Mouse (Mus musculus) cerebellum, adult 2 months (tissue): ENCODE data around the gene Grid2. TPM values are rescaled to one million over a fixed set of nuclear protein-coding genes. Genes with fewer than 3 reads are reported as not detected.

Source experiments
- DNase-seq, 2 experiments: peaks; one replicate each; pipeline ENCODE4 v3.0.0; 2021
- H3K27ac ChIP-seq: fragments of 200-500 bp; 2 replicates; pipeline ENCODE4 v1.5.1; 2012; ENCODE audit warnings: low read length, control low read depth, inconsistent platforms; ENCODE audit not compliant: insufficient read depth
- H3K27me3 ChIP-seq: fragments of 200-500 bp; 2 replicates; pipeline ENCODE4 v1.6.1; 2012; ENCODE audit warnings: inconsistent platforms, mild to moderate bottlenecking, low read length, moderate library complexity; ENCODE audit not compliant: control insufficient read depth, insufficient read depth
- H3K4me1 ChIP-seq: fragments of 200-500 bp; 2 replicates; pipeline ENCODE4 v1.6.1; 2011; ENCODE audit warnings: low read length; ENCODE audit not compliant: control insufficient read depth, insufficient read depth
- H3K4me3 ChIP-seq: fragments of 200-500 bp; replicated peaks from 2 replicates; pipeline ENCODE3; 2011; ENCODE audit warnings: mild to moderate bottlenecking, low read depth, low read length, control low read depth; ENCODE audit not compliant: insufficient read depth
- CTCF ChIP-seq: fragments of 200-500 bp; IDR thresholded peaks from 2 replicates; pipeline ENCODE4 v1.5.1; 2011; ENCODE audit warnings: low read depth, mild to moderate bottlenecking, control low read depth, low read length, moderate library complexity, borderline replicate concordance; ENCODE audit not compliant: insufficient read depth
- POLR2A ChIP-seq: fragments of 200-500 bp; IDR thresholded peaks from 2 replicates; pipeline ENCODE4 v1.6.1; 2011; ENCODE audit warnings: low read length, control low read depth, borderline replicate concordance; ENCODE audit not compliant: insufficient read depth
- WGBS: fragments of 180-500 bp; shearing (Covaris S2); methylation state at CpG from one replicate; pipeline ENCODE4 v1.1.7; 2018; 5-methylcytosine and 5-hydroxymethylcytosine counted together
- polyA plus RNA-seq: library from polyadenylated mRNA; depleted of rRNA; stranded (reverse); fragments of >200 nt; gene quantifications from 2 replicates; pipeline ENCODE4 v1.2.3, GENCODE M21; 2012

The Grid2 gene
- polyA plus RNA-seq, 1 experiment = 76.4 TPM

GRCm38 (mm10) chr6:64427658-64428057, 1172.0 kb downstream of the Grid2 start:
- TF ChIP-seq CTCF = no peak
- no peak for TF ChIP-seq POLR2A
- Histone ChIP-seq H3K27me3 (no peaks in the 10 kb centered on the region), H3K4me3 (no peak overlapping the region), H3K27ac (no peak overlapping the region), H3K4me1 (no peaks in the 10 kb centered on the region)
- DNase-seq = no peak

- WGBS = 26% methylated on average over 1 of the region's 1 CpGs
- Histone ChIP-seq H3K4me1 (no peaks in the 10 kb centered on the region), H3K4me3 (no peak overlapping the region), H3K27ac (no peak overlapping the region), H3K27me3 (no peaks in the 10 kb centered on the region)
- DNase-seq = no peak
- TF ChIP-seq POLR2A (no peak), CTCF (no peak)
These were observed 1173.2 kb downstream of the Grid2 start for GRCm38 (mm10) chr6:64428898-64429297.

- Histone ChIP-seq H3K4me1 (no peaks in the 10 kb centered on the region), H3K4me3 (no peak overlapping the region), H3K27ac (no peak overlapping the region), H3K27me3 (no peaks in the 10 kb centered on the region)
- DNase-seq = no peak
- 75% methylated on average over 5 of the region's 5 CpGs for WGBS
- no peak for TF ChIP-seq POLR2A
- TF ChIP-seq CTCF = no peak
These were observed 1192.5 kb downstream of the Grid2 start for GRCm38 (mm10) chr6:64448127-64448526.

GRCm38 (mm10) chr6:64448864-64449355, 1193.2 kb downstream of the Grid2 start:
- no peak overlapping the region for H3K27ac ChIP-seq
- no peak for DNase-seq
- no peaks in the 10 kb centered on the region for H3K4me1 ChIP-seq
- H3K4me3 ChIP-seq = no peak overlapping the region
- WGBS = 89% methylated on average over 4 of the region's 4 CpGs
- TF ChIP-seq POLR2A = no peak
- no peak for TF ChIP-seq CTCF
- H3K27me3 ChIP-seq = no peaks in the 10 kb centered on the region

- H3K27ac ChIP-seq = no peak overlapping the region
- no peak for TF ChIP-seq POLR2A
- no peak for TF ChIP-seq CTCF
- H3K4me1 ChIP-seq = no peaks in the 10 kb centered on the region
- DNase-seq = no peak
- H3K4me3 ChIP-seq = no peak overlapping the region
- no peaks in the 10 kb centered on the region for H3K27me3 ChIP-seq
- 88% methylated on average over 3 of the region's 3 CpGs for WGBS
These were observed 1195.1 kb downstream of the Grid2 start for GRCm38 (mm10) chr6:64450770-64451169.

GRCm38 (mm10) chr6:64479884-64480283, 1224.2 kb downstream of the Grid2 start:
- TF ChIP-seq POLR2A (no peak), CTCF (no peak)
- Histone ChIP-seq H3K27ac (no peak overlapping the region), H3K4me1 (no peaks in the 10 kb centered on the region), H3K4me3 (no peak overlapping the region), H3K27me3 (no peaks in the 10 kb centered on the region)
- DNase-seq = no peak
- WGBS = 86% methylated on average over 3 of the region's 3 CpGs

GRCm38 (mm10) chr6:64480592-64480991, 1224.9 kb downstream of the Grid2 start:
- TF ChIP-seq POLR2A (no peak), CTCF (no peak)
- no peak for DNase-seq
- no peak overlapping the region for H3K27ac ChIP-seq
- 34% methylated on average over 2 of the region's 2 CpGs for WGBS
- no peaks in the 10 kb centered on the region for H3K27me3 ChIP-seq
- H3K4me1 ChIP-seq = no peaks in the 10 kb centered on the region
- H3K4me3 ChIP-seq = no peak overlapping the region

- WGBS = 65% methylated on average over 4 of the region's 4 CpGs
- TF ChIP-seq CTCF = no peak
- TF ChIP-seq POLR2A = no peak
- Histone ChIP-seq H3K4me3 (no peak overlapping the region), H3K27ac (no peak overlapping the region), H3K4me1 (no peaks in the 10 kb centered on the region), H3K27me3 (no peaks in the 10 kb centered on the region)
- no peak for DNase-seq
These were observed 1234.8 kb downstream of the Grid2 start for GRCm38 (mm10) chr6:64490313-64491067.
